Mouse (Mus musculus): ENCODE data around the gene Lmx1b. TPM values are rescaled to one million over a fixed set of nuclear protein-coding genes. Genes with fewer than 3 reads are reported as not detected.

Gene Lmx1b
- polyA plus RNA-seq, 1 experiment from 2014 or later, result 0.55 TPM

DNA sequence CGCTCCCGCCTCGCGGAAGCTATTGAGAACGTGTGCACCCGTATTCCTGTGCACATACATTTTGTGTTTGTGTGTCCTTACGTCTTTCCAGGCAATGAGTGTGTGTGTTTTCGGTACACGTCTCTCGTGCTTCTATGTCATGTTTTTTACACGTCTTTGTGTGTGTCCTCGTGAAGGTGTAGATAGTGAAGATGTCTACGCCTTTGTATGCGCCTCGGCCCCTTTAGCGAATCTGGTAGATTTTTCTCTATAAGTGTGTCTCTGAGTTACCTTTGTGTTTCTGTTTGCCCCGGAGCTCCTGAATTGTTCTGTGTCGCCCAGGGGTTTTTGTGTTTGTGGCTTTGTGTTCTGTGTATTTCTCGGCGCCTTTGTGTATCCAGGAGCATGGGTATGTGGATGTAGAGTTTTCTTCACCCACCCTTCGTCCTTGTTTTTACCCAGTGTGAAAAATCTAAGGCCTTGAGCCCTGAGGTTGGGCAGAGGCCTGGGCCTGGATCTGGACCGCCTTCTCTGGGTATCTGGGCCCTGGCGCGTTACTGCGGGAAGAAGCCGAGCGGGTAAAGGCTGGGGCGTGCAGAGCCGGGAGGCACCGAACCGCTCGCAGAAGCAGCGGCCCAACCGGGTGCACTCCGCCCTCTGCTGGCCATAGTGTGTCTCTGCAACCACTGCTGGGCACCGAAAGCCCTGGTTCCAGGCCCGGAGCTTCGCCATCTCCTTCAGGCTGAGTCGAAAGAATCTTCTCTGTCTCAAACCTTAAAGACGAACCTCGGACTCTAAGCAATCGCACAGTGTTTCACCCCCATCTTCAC is 2.5 kb upstream of the Lmx1b start:
- WGBS, result 2% methylated on average over 42 of the region's 42 CpGs
- peaks cover 100% of the 10 kb centered on the region for H3K27me3 ChIP-seq
- H3K4me1 ChIP-seq, result peaks cover 45% of the 10 kb centered on the region
- peak overlapping the region; percentile 52 for H3K4me3 ChIP-seq
- no peak overlapping the region for H3K27ac ChIP-seq
- H3K4me2 ChIP-seq, result peak overlapping the region; percentile 77
- no peaks in the 10 kb centered on the region for H3K9me3 ChIP-seq
- H3K9ac ChIP-seq, result no peak overlapping the region
- no peaks in the 10 kb centered on the region for H3K36me3 ChIP-seq
- ATAC-seq (ENCODE audit: insufficient number of reproducible peaks, insufficient read depth, low FRiP score, low TSS enrichment, low read depth), result no peak

DNA sequence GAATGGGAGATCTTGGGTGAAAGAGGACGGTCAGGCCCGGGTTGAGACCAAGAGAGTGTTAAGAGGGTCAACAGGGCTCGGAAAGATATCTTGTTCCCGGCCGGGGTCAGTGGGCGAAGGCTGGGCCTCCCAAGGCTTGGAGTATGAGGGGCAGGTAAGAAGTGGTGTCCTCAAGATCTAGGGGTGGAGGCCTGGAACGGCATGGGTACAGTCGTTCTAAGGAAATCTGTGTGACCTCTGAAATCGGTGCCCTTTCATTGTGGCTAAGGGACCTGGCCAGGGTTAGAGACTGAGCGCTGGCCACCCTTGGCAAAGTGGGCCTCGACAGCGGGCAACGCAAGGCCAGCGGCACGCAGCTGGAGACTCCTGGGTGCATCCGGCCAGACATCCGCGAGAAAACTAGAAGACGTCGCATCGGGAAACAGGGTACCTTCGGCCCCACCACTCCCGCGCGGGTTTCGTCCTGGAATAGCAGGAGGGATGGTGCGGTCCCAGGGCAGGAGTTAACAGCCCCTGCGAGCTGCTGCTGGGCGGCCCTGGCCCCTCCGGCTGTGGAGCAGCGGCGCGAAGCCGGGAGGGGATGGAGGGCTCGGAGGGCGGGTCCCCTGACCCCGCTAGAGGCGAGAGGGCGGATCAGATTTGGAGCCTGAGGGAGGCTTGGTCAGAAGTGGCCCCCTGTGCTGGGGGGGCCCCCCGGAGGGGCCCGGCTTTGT is 1.7 kb upstream of the Lmx1b start:
- WGBS, result 1% methylated on average over 41 of the region's 41 CpGs
- Histone ChIP-seq H3K9ac (peak overlapping the region; percentile 51; the same call in 1 of the 2 replicates), H3K4me2 (peak overlapping the region; percentile 77), H3K27ac (no peak overlapping the region), H3K27me3 (peaks cover 100% of the 10 kb centered on the region), H3K4me3 (peak overlapping the region; percentile 52), H3K4me1 (peaks cover 45% of the 10 kb centered on the region), H3K9me3 (no peaks in the 10 kb centered on the region), H3K36me3 (no peaks in the 10 kb centered on the region)
- ATAC-seq (ENCODE audit: insufficient number of reproducible peaks, insufficient read depth, low FRiP score, low TSS enrichment, low read depth), result no peak

DNA sequence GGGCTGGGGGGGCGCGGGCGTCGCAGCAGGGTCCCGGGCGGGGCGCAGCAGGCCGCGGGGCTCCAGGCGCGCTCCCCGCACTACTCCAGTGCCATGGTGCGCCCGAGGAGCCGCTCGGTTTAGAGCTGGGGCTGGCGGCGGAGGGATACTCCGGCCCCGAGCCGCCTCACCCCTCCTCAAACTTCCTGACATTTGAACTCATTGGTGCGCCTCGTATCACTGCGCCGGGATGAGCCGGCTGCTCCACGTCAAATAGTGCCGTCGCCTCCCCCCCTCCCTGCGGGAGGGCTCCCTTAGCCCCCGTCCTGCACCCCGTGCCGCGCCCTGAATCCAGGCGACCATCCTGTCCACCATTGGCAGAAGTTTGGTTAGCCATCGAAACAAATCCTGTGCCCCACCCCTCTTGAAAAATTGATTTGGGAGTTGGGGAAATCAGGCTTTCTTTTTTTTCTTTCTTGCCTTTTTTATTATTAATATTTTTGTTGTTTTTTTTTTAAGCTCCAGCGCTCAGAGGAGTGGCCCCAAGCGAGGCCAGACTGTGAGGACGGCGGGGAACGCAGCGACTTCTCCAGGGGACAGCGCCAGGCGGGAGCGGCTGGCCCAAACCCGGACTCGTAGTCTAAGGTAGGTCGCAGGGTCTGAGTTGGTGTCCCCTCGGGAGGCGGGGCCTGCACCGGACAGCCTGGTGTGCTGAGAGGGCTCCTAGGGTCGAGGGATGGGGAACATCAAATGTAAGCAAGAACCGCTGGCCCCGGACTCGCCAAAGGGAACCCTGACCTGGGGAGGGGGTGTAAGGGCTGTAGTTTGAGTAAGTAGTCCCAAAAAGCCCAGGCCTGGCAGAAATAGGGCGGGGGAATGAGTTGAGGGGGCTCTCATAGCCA is 907 bp upstream of the Lmx1b start:
- Histone ChIP-seq H3K4me1 (peaks cover 44% of the 10 kb centered on the region), H3K4me3 (peak overlapping the region; percentile 52), H3K27ac (no peak overlapping the region), H3K4me2 (peak overlapping the region; percentile 77), H3K9ac (peak overlapping the region; percentile 58), H3K36me3 (no peaks in the 10 kb centered on the region), H3K9me3 (no peaks in the 10 kb centered on the region), H3K27me3 (peaks cover 96% of the 10 kb centered on the region)
- 1% methylated on average over 53 of the region's 56 CpGs for WGBS
- no peak for ATAC-seq (ENCODE audit: insufficient number of reproducible peaks, insufficient read depth, low FRiP score, low TSS enrichment, low read depth)

DNA sequence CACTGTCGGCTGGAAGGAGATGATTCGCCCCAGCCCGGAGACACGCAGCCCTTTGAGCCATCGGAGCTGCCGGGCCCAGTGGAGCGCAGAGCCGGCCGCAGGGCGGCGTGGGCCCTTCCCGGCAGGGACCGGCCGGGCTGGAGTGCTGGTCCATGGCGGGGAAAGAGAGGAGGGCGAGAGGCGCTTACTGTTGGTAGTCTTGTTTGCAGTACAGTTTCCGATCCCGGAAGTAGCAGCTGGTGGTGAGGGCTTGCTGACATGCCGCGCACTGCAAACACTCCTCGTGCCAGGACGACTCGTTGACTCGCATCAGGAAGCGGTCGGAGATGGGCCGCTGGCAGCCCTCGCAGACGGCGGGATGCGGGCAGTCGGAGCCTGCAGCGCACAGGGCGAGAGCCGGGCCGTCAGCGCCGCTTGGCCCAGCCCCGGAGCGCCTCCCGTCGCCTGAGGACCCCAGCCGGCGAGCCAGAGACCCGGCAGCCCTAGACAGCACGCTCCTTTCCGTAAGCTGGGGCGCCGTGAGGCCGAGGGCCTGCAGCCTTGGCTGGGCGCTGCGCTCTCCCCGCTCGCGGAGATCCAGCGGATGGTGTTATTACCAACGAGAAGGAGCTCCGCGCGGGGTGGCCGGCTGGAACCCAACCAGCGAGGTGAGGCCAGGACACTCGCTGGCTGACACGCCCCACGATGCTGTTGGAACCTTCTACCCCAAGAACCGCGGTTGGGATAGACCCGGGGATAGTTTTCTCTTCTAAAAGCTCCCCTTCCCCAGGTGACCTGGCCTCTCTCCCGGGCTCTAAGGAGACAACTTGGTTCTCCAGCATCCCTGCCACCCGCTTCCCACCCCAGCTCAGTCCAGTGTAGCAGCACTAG is 775 bp downstream of the Lmx1b start:
- no peaks in the 10 kb centered on the region for H3K36me3 ChIP-seq
- H3K4me2 ChIP-seq, result peak overlapping the region; percentile 77
- peaks cover 96% of the 10 kb centered on the region for H3K27me3 ChIP-seq
- no peak for ATAC-seq (ENCODE audit: insufficient number of reproducible peaks, insufficient read depth, low FRiP score, low TSS enrichment, low read depth)
- under 1% methylated on average over 70 of the region's 71 CpGs for WGBS
- no peak overlapping the region for H3K27ac ChIP-seq
- H3K9ac ChIP-seq, result peak overlapping the region; percentile 51
- H3K4me3 ChIP-seq, result peak overlapping the region; percentile 52
- H3K4me1 ChIP-seq, result peaks cover 44% of the 10 kb centered on the region
- H3K9me3 ChIP-seq, result no peaks in the 10 kb centered on the region

DNA sequence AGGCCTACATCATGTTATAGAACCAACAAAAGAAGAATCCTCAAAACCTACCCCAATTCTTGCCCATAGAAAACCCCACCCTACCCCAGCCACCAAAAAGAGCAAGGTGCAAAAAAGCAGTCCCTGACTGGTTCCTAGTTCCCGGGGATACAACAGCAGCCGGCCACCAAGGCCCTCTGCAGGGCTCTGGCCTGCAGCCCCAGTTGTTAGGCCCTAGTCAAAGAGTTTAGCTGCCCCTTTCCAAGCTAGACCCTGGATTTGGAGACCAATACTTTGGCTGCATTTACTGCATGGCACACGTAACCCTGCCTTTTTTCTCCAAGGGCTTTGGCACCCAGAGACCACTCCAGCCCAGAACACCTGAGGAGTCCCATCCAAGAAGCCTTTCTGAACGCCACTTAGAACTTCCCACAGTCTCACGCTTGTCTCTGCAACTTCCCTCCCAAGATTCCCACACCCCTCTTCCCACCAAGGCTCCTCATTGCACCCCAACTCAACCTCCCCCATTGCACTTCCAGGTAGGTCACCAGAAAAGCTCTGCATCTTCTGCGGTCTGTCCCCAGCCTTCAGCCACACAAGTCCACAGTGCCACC is 2.1 kb downstream of the Lmx1b start:
- no peaks in the 10 kb centered on the region for H3K36me3 ChIP-seq
- H3K4me2 ChIP-seq, result no peak overlapping the region
- H3K9me3 ChIP-seq, result no peaks in the 10 kb centered on the region
- H3K27me3 ChIP-seq, result peaks cover 96% of the 10 kb centered on the region
- ATAC-seq (ENCODE audit: insufficient number of reproducible peaks, insufficient read depth, low FRiP score, low TSS enrichment, low read depth), result no peak
- H3K27ac ChIP-seq, result no peak overlapping the region
- H3K9ac ChIP-seq, result no peak overlapping the region
- peaks cover 39% of the 10 kb centered on the region for H3K4me1 ChIP-seq
- H3K4me3 ChIP-seq, result no peak overlapping the region
- WGBS, result 47% methylated on average over 6 of the region's 6 CpGs

DNA sequence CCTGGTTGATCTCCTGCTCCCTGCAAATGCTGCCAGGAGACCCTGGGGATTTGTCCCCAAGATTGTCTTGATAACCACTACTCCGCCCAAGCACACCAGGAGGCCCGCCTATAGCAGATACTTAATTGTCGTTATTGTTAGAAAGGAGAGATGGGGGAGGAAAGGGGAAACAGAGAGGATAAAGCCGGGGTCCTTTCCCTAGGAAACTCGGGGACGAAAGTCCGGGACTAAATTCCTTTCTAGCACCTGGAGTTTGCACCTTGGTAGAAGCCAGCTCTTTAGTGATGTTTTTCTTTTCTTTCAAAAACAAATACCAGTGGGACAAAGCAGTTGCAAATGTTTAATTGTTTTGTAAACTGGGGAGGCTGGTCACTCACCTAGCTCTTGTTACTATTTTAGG is 3.0 kb downstream of the Lmx1b start:
- Histone ChIP-seq H3K27ac (no peak overlapping the region), H3K9me3 (no peaks in the 10 kb centered on the region), H3K4me3 (no peak overlapping the region), H3K4me2 (no peak overlapping the region), H3K9ac (no peak overlapping the region), H3K4me1 (peaks cover 33% of the 10 kb centered on the region), H3K36me3 (no peaks in the 10 kb centered on the region), H3K27me3 (peaks cover 96% of the 10 kb centered on the region)
- 13% methylated on average over 7 of the region's 7 CpGs for WGBS
- no peak for ATAC-seq (ENCODE audit: insufficient number of reproducible peaks, insufficient read depth, low FRiP score, low TSS enrichment, low read depth)

DNA sequence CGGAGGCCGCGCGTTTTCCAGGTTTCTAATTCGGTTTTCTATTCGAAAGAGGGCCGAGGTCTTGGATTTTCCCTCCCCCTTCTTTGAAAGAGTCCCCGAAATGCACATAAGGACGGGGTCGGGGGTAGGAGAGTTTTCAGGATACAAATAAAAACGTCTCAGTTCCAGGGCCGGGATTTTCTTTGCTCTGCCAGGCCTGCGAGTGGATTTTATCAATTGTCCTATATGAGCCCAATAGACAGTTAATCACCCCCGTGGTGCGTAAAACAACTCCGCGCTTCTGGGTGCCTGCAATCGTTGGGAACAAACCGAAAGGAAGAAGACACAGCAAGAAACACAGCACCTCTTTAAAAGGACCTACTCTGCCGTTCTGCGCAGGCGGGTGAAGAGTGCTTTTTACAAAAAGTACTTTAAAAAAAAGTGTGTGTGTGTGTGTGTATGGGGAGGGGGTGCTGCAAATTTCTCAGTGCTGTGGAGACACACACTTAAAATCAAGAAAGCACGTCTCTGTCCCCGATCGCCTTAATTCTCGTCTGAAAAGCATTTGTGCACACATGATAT is 3.6 kb downstream of the Lmx1b start:
- Histone ChIP-seq H3K4me2 (peak overlapping the region; percentile 31), H3K27ac (no peak overlapping the region), H3K4me3 (peak overlapping the region; percentile 18; the same call in 1 of the 2 replicates), H3K36me3 (no peaks in the 10 kb centered on the region), H3K9me3 (no peaks in the 10 kb centered on the region), H3K27me3 (peaks cover 96% of the 10 kb centered on the region), H3K4me1 (peaks cover 34% of the 10 kb centered on the region), H3K9ac (no peak overlapping the region)
- WGBS, result 4% methylated on average over 26 of the region's 26 CpGs
- no peak for ATAC-seq (ENCODE audit: insufficient number of reproducible peaks, insufficient read depth, low FRiP score, low TSS enrichment, low read depth)

DNA sequence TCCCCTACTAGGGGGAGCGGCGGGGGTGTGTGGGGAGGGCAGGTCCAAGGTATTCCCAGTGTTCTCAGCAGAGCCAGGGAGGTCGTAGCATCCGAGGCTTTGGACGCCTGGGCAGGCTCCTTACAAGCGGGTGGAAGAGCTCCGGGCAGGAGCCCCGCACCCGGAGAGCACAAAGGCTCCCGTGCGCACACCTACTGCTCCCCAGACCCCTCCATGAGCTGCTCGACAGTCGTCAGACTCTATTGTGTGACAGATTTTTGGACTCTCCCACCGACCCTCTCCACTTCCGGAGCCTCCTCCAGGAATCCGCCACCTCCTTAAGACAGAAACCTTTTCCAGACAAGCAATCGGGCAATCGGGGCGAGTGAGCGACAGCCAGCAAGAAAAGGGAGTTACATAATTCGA is 4.2 kb downstream of the Lmx1b start:
- 3% methylated on average over 21 of the region's 21 CpGs for WGBS
- Histone ChIP-seq H3K9me3 (no peaks in the 10 kb centered on the region), H3K9ac (no peak overlapping the region), H3K4me1 (peaks cover 38% of the 10 kb centered on the region), H3K27ac (no peak overlapping the region), H3K36me3 (no peaks in the 10 kb centered on the region), H3K27me3 (peaks cover 96% of the 10 kb centered on the region), H3K4me2 (peak overlapping the region; percentile 31), H3K4me3 (peak overlapping the region; percentile 18; the same call in 1 of the 2 replicates)
- ATAC-seq (ENCODE audit: insufficient number of reproducible peaks, insufficient read depth, low FRiP score, low TSS enrichment, low read depth), result no peak

DNA sequence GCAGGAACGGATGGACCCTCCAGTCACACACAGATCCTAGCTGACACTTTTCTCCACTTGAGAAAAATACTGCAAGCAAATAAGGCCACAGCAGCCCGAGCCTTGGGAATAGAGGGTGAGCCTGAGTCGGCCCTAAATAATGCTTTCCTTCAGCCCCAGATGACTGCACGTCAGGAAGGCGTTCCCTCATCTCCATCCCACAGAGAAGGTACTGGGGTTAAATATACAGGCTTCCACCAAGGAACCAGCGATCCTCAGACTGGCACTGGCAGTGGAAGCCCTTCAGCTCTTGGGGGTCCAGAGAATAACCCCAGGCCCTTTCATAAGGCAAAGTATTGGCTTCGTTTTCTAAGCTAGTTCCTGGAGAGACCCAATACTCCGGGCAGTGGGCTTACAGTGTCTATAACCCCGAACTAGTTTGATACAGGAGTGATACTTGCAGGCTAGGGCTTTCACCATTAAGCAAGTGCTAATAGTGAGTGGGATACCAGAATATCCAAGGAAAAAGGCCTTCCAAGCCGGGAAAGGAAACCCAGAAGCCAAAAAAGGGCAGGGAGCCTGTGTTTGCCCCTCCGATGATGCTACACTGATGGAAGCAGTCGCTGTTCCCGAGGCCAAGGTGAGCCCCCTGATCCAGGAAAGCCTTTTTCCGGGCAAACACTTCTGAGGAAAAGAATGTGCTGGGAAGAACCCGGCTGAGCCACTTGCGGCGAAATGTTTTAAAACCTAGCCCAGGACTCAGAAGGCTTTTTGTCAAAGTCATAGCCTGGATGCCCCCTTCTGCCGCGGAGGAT is 4.8 kb downstream of the Lmx1b start:
- no peak for ATAC-seq (ENCODE audit: insufficient number of reproducible peaks, insufficient read depth, low FRiP score, low TSS enrichment, low read depth)
- H3K36me3 ChIP-seq, result no peaks in the 10 kb centered on the region
- H3K27me3 ChIP-seq, result peaks cover 96% of the 10 kb centered on the region
- H3K4me2 ChIP-seq, result peak overlapping the region; percentile 31
- no peak overlapping the region for H3K27ac ChIP-seq
- H3K4me3 ChIP-seq, result peak overlapping the region; percentile 18; the same call in 1 of the 2 replicates
- 8% methylated on average over 19 of the region's 19 CpGs for WGBS
- no peaks in the 10 kb centered on the region for H3K9me3 ChIP-seq
- no peak overlapping the region for H3K9ac ChIP-seq
- peaks cover 39% of the 10 kb centered on the region for H3K4me1 ChIP-seq

All from embryonic facial prominence, embryonic 13.5 days (tissue).